Mouse (Mus musculus): Measurements from ENCODE around the gene Dnttip1. TPM values are rescaled to one million over a fixed set of nuclear protein-coding genes. Genes with fewer than 3 reads are reported as not detected.
"Not testable (repeated sequence)": the region's sequence is repeated elsewhere in the genome, so short reads cannot be mapped to it uniquely, and the experiment has no call there.

Gene Dnttip1
- total RNA-seq, 1 experiment from 2014 or later: 18.2 TPM

GRCm38 (mm10) chr2:164794293-164794692 lies 48.5 kb downstream of the Dnttip1 start:
- ATAC-seq (replicated peaks; ENCODE audit: insufficient number of reproducible peaks, low FRiP score, low TSS enrichment, poor library complexity, severe bottlenecking): peak; percentile 58

- ATAC-seq (replicated peaks; ENCODE audit: insufficient number of reproducible peaks, low FRiP score, low TSS enrichment, poor library complexity, severe bottlenecking): no peak
These were observed 50.1 kb downstream of the Dnttip1 start for GRCm38 (mm10) chr2:164795868-164796267.

- not testable (repeated sequence) for ATAC-seq (replicated peaks; ENCODE audit: insufficient number of reproducible peaks, low FRiP score, low TSS enrichment, poor library complexity, severe bottlenecking)
These were observed 52.8 kb downstream of the Dnttip1 start for GRCm38 (mm10) chr2:164798554-164798953.

GRCm38 (mm10) chr2:164800252-164801004 lies 54.6 kb downstream of the Dnttip1 start:
- ATAC-seq (replicated peaks; ENCODE audit: insufficient number of reproducible peaks, low FRiP score, low TSS enrichment, poor library complexity, severe bottlenecking): no peak

- ATAC-seq (replicated peaks; ENCODE audit: insufficient number of reproducible peaks, low FRiP score, low TSS enrichment, poor library complexity, severe bottlenecking): no peak
These were observed 57.6 kb downstream of the Dnttip1 start for GRCm38 (mm10) chr2:164803201-164803920.

GRCm38 (mm10) chr2:164803921-164804313 lies 58.1 kb downstream of the Dnttip1 start:
- no peak for ATAC-seq (replicated peaks; ENCODE audit: insufficient number of reproducible peaks, low FRiP score, low TSS enrichment, poor library complexity, severe bottlenecking)

GRCm38 (mm10) chr2:164804533-164805331 lies 58.9 kb downstream of the Dnttip1 start, which contains the start of the genes Acot8 and Zswim3:
Gene Acot8 (minus strand): TSS chr2:164804882.
Gene Zswim3 (plus strand): TSS chr2:164805098.
- ATAC-seq (replicated peaks; ENCODE audit: insufficient number of reproducible peaks, low FRiP score, low TSS enrichment, poor library complexity, severe bottlenecking): peak; percentile 96

GRCm38 (mm10) chr2:164805332-164805718 lies 59.5 kb downstream of the Dnttip1 start:
- 0 out of 2 replicates have a peak, but pooled peaks have one; percentile 2 for ATAC-seq (replicated peaks; ENCODE audit: insufficient number of reproducible peaks, low FRiP score, low TSS enrichment, poor library complexity, severe bottlenecking)

- no peak for ATAC-seq (replicated peaks; ENCODE audit: insufficient number of reproducible peaks, low FRiP score, low TSS enrichment, poor library complexity, severe bottlenecking)
These were observed 60.8 kb downstream of the Dnttip1 start for GRCm38 (mm10) chr2:164806614-164807013.

- ATAC-seq (replicated peaks; ENCODE audit: insufficient number of reproducible peaks, low FRiP score, low TSS enrichment, poor library complexity, severe bottlenecking): no peak
These were observed 67.8 kb downstream of the Dnttip1 start for GRCm38 (mm10) chr2:164813557-164813956.

GRCm38 (mm10) chr2:164815348-164815747 lies 69.6 kb downstream of the Dnttip1 start:
- peak; percentile 81 for ATAC-seq (replicated peaks; ENCODE audit: insufficient number of reproducible peaks, low FRiP score, low TSS enrichment, poor library complexity, severe bottlenecking)

- ATAC-seq (replicated peaks; ENCODE audit: insufficient number of reproducible peaks, low FRiP score, low TSS enrichment, poor library complexity, severe bottlenecking): no peak
These were observed 70.0 kb downstream of the Dnttip1 start for GRCm38 (mm10) chr2:164815821-164816220.

GRCm38 (mm10) chr2:164817206-164817605 lies 71.4 kb downstream of the Dnttip1 start:
- no peak for ATAC-seq (replicated peaks; ENCODE audit: insufficient number of reproducible peaks, low FRiP score, low TSS enrichment, poor library complexity, severe bottlenecking)

GRCm38 (mm10) chr2:164817703-164818102 lies 71.9 kb downstream of the Dnttip1 start:
- no peak for ATAC-seq (replicated peaks; ENCODE audit: insufficient number of reproducible peaks, low FRiP score, low TSS enrichment, poor library complexity, severe bottlenecking)

Other genes with a start within 250 kb of the Dnttip1 start
- gene Pigt, start 248.5 kb upstream of the Dnttip1 start, total RNA-seq (2017): 12.6 to 37.4 TPM (median 13.3 TPM) in 3 replicates
- gene Wfdc2, start 183.6 kb upstream of the Dnttip1 start, total RNA-seq (2017): 1.4 TPM in 1 of 3 replicates, not detected in the others
- not detected in 3 replicates for gene Spint3, start 172.5 kb upstream of the Dnttip1 start, total RNA-seq (2017)
- 0.87 TPM in 1 of 3 replicates, not detected in the others for gene Wfdc6a, start 160.5 kb upstream of the Dnttip1 start, total RNA-seq (2017)
- not detected in 3 replicates for gene Eppin, start 152.4 kb upstream of the Dnttip1 start, total RNA-seq (2017)
- not detected in 3 replicates for gene Wfdc6b, start 132.5 kb upstream of the Dnttip1 start, total RNA-seq (2017)
- not detected in 3 replicates for gene Wfdc8, start 132.4 kb upstream of the Dnttip1 start, total RNA-seq (2017)
- gene Wfdc16, start 107.2 kb upstream of the Dnttip1 start, total RNA-seq (2017): not detected in 3 replicates
- not detected in 3 replicates for gene Wfdc10, start 89.9 kb upstream of the Dnttip1 start, total RNA-seq (2017)
- gene Wfdc9, start 89.4 kb upstream of the Dnttip1 start, total RNA-seq (2017): not detected in 3 replicates
- gene Wfdc11, start 71.9 kb upstream of the Dnttip1 start, total RNA-seq (2017): not detected in 3 replicates
- not detected in 3 replicates for gene Wfdc13, start 60.9 kb upstream of the Dnttip1 start, total RNA-seq (2017)
- gene Spint4, start 47.5 kb upstream of the Dnttip1 start, total RNA-seq (2017): not detected in 3 replicates
- not detected in 3 replicates for gene Spint5, start 30.7 kb upstream of the Dnttip1 start, total RNA-seq (2017)
- gene Wfdc3, start 52 bp upstream of the Dnttip1 start, total RNA-seq (2017): not detected in 3 replicates
- gene Ube2c, start 23.9 kb downstream of the Dnttip1 start, total RNA-seq (2017): 2.7 to 5.1 TPM (median 3.5 TPM) in 3 replicates
- gene Tnnc2, start 34.0 kb downstream of the Dnttip1 start, total RNA-seq (2017): not detected in 3 replicates
- gene Snx21, start 39.8 kb downstream of the Dnttip1 start, total RNA-seq (2017): 2.9 to 6.0 TPM (median 5.5 TPM) in 3 replicates
- gene Acot8, start 58.9 kb downstream of the Dnttip1 start, total RNA-seq (2017): 31.0 to 45.3 TPM (median 42.4 TPM) in 3 replicates
- gene Zswim3, start 59.1 kb downstream of the Dnttip1 start, total RNA-seq (2017): 1.2 to 5.3 TPM (median 1.9 TPM) in 3 replicates
- 0.67 to 1.8 TPM (median 1.7 TPM) in 3 replicates for gene Zswim1, start 76.7 kb downstream of the Dnttip1 start, total RNA-seq (2017)
- gene Spata25, start 82.6 kb downstream of the Dnttip1 start, total RNA-seq (2017): not detected in 3 replicates
- gene Ctsa, start 86.9 kb downstream of the Dnttip1 start, total RNA-seq (2017): 283 to 459 TPM (median 330 TPM) in 3 replicates
- 0.97 to 3.0 TPM (median 2.3 TPM) in 3 replicates for gene Neurl2, start 87.5 kb downstream of the Dnttip1 start, total RNA-seq (2017)
- 37.3 to 58.3 TPM (median 46.8 TPM) in 3 replicates for gene Pltp, start 111.7 kb downstream of the Dnttip1 start, total RNA-seq (2017)
- 60.0 to 62.1 TPM (median 60.1 TPM) in 3 replicates for gene Pcif1, start 133.3 kb downstream of the Dnttip1 start, total RNA-seq (2017)
- gene Zfp335, start 165.8 kb downstream of the Dnttip1 start, total RNA-seq (2017): 9.1 to 21.0 TPM (median 12.5 TPM) in 3 replicates
- 1.7 to 19.4 TPM (median 15.0 TPM) in 3 replicates for gene Mmp9, start 194.8 kb downstream of the Dnttip1 start, total RNA-seq (2017)
- gene Slc12a5, start 214.8 kb downstream of the Dnttip1 start, total RNA-seq (2017): 0.11 to 1.7 TPM (median 0.29 TPM) in 3 replicates